Mouse (Mus musculus) kidney, adult 18-20 months (tissue): ENCODE results near the gene Cntfr.
"Not testable (repeated sequence)": the region's sequence is repeated elsewhere in the genome, so short reads cannot be mapped to it uniquely, and the experiment has no call there.

Experiments used
- DNase-seq: peaks from one replicate; pipeline ENCODE4 v3.0.0; 2021

The Cntfr gene

GRCm38 (mm10) chr4:41708192-41708745 lies 11.4 kb upstream of the Cntfr start:
- DNase-seq = peak; percentile 50

- DNase-seq = peak; percentile 82
Measured at GRCm38 (mm10) chr4:41707011-41707535, 10.2 kb upstream of the Cntfr start.

- DNase-seq = no peak
Measured at GRCm38 (mm10) chr4:41705922-41706754, 9.2 kb upstream of the Cntfr start.

- peak; percentile 24 for DNase-seq
Measured at GRCm38 (mm10) chr4:41704651-41705050, 7.8 kb upstream of the Cntfr start.

- not testable (repeated sequence) for DNase-seq
Measured at GRCm38 (mm10) chr4:41702226-41702625, 5.3 kb upstream of the Cntfr start.

- not testable (repeated sequence) for DNase-seq
Measured at GRCm38 (mm10) chr4:41700224-41700623, 3.3 kb upstream of the Cntfr start.

GRCm38 (mm10) chr4:41699783-41700182 lies 2.9 kb upstream of the Cntfr start, which contains the start of gene Il11ra1:
Gene Il11ra1 (plus strand): TSS chr4:41699989.
- not testable (repeated sequence) for DNase-seq

GRCm38 (mm10) chr4:41698421-41699016 lies 1.6 kb upstream of the Cntfr start:
- peak; percentile 62 for DNase-seq

GRCm38 (mm10) chr4:41696452-41696851 lies 437 bp downstream of the Cntfr start:
- DNase-seq = not testable (repeated sequence)

- DNase-seq = not testable (repeated sequence)
Measured at GRCm38 (mm10) chr4:41695800-41696199, 1.1 kb downstream of the Cntfr start.

GRCm38 (mm10) chr4:41693511-41693910 lies 3.4 kb downstream of the Cntfr start:
- not testable (repeated sequence) for DNase-seq

GRCm38 (mm10) chr4:41690014-41690413 lies 6.9 kb downstream of the Cntfr start:
- DNase-seq = not testable (repeated sequence)

GRCm38 (mm10) chr4:41688562-41688961 lies 8.3 kb downstream of the Cntfr start:
- DNase-seq = not testable (repeated sequence)

GRCm38 (mm10) chr4:41685882-41686492 lies 10.9 kb downstream of the Cntfr start:
- DNase-seq = not testable (repeated sequence)

- DNase-seq = not testable (repeated sequence)
Measured at GRCm38 (mm10) chr4:41684931-41685453, 11.9 kb downstream of the Cntfr start.

GRCm38 (mm10) chr4:41684131-41684930 lies 12.6 kb downstream of the Cntfr start:
- not testable (repeated sequence) for DNase-seq

GRCm38 (mm10) chr4:41683303-41683702 lies 13.6 kb downstream of the Cntfr start:
- DNase-seq = not testable (repeated sequence)

GRCm38 (mm10) chr4:41682789-41683188 lies 14.1 kb downstream of the Cntfr start:
- DNase-seq = no peak

- DNase-seq = no peak
Measured at GRCm38 (mm10) chr4:41681947-41682346, 14.9 kb downstream of the Cntfr start.

- DNase-seq = no peak
Measured at GRCm38 (mm10) chr4:41681176-41681575, 15.7 kb downstream of the Cntfr start.

- DNase-seq = no peak
Measured at GRCm38 (mm10) chr4:41679291-41679690, 17.6 kb downstream of the Cntfr start.

- no peak for DNase-seq
Measured at GRCm38 (mm10) chr4:41678863-41679262, 18.0 kb downstream of the Cntfr start.
